Mouse (Mus musculus) layer of hippocampus, postnatal 10 days (tissue): Measurements from ENCODE around the gene Pip4k2b. TPM values are rescaled to one million over a fixed set of nuclear protein-coding genes. Genes with fewer than 3 reads are reported as not detected.
A peak's percentile ranks its signal among the peaks of the same experiment; 100 is the strongest.
"Not testable (repeated sequence)": the region's sequence is repeated elsewhere in the genome, so short reads cannot be mapped to it uniquely, and the experiment has no call there.

Experiments used
- DNase-seq, 2 experiments: peaks; one replicate each; pipeline ENCODE4 v3.0.0; 2021; ENCODE audit warnings: low spot score in 2 of 2
- total RNA-seq, 2 experiments: library from RNA; stranded (reverse); gene quantifications; 2 replicates each; pipeline ENCODE4 v1.2.3; 2021

The Pip4k2b gene
- total RNA-seq, 2 experiments from 2014 or later, result 121 to 138 TPM

- no peak for DNase-seq
Measured at GRCm38 (mm10) chr11:97716021-97716420, 28.5 kb downstream of the Pip4k2b start.

DNA sequence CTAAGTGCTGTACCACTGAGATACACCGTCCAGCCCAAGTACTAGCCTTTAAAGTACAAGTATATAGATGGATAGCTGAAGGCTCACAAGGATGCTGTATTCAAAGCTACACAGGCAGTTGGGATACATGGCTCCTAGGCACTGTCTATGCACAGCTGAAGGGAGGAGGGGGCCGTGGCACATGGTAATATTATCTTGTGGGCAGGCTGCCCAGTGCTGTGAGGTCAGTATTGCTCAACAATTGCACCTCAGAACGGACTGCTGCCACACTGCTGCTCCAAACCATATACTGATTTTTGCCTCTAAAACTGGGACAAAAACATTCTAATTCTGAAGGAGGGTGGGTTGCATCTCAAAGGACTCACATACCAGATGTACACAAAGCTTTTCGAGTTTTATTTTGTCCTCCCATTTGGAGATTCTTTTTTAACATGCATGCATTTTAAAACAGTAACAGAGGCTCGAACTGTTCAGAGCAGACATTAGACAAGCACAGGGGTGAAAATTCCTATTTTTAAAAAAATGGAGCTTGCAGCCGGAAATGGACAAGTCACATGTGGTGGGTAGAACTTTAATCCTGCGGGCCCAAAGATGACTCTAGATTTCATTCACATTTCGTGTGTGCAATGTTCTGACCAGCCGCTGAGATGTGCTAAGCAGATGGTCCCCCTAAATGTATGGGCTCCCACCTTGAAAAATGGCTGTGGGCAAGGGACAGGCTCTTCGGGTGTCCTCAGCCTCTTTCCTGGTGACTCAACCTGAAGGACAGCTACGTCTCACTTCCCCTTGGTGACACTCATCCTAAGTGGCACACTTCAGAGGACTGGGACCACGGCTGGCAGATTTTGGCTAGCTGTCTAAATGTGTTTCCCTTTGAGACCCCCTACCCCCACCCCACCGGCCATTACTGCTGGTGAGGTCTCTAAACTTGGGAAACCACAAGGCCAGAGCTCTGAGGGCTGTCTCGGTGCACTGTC, 29.4 kb downstream of the Pip4k2b start:
- no peak for DNase-seq

DNA sequence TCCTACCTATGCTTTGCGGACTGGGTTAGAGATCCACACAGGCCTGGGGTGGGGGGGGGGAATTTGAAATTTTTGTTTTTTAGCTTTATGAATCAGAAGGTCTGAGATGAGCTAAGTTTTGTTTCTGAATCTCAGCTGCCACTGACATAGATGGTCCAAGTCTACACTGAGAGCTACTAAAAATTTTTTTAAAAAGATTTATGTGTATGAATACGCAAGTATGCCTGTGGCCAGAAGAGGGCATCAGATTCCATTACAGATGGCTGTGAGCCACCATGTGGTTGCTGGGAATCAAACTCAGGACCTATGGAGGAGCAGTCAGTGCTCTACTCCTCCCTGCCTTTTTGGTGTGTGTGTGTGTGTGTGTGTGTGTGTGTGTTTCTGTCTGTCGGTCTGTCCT, 30.1 kb downstream of the Pip4k2b start:
- DNase-seq, result no peak

- DNase-seq, result no peak
Measured at GRCm38 (mm10) chr11:97713896-97714295, 30.6 kb downstream of the Pip4k2b start.

DNA sequence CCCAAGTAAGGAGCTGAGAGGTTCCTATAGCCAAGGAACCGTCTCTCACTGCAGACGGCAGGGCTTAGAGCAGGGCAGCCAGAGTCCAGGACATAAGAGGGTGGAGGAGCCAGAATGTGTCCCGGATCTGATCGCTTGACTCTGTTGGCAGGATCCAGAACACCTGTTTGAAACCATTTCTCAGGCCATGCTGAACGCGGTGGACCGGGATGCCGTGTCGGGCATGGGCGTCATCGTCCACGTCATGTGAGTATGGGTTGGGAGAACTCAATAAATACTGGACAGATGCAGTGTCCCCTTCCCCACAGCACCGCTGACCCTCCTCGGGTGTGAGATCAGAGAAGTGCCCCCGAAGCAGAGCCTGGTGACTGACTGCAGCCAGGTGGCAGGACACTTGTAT, 32.2 kb downstream of the Pip4k2b start:
- DNase-seq, result no peak

- no peak for DNase-seq
Measured at GRCm38 (mm10) chr11:97711200-97711900, 33.2 kb downstream of the Pip4k2b start.

DNA sequence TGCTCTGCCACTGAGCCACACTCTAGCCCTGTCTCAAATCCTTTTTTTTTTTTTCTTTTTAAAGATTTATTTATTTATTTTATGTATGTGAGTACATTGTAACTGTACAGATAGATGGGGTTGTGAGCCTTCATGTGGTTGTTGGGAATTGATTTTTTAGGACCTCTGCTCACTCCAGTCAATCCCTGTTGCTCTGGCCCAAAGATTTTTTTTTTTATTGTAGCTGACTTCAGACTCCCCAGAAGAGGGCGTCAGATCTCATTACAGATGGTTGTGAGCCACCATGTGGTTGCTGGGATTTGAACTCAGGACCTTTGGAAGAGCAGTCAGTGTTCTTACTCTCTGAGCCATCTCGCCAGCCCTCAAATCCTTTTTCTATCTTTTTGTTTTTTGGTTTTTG, 34.4 kb downstream of the Pip4k2b start:
- not testable (repeated sequence) for DNase-seq

GRCm38 (mm10) chr11:97703039-97703826, 41.3 kb downstream of the Pip4k2b start, which contains the start of gene Psmb3:
TSS of gene Psmb3 (plus strand) at chr11:97703399.
- peak; percentile 99 for DNase-seq

DNA sequence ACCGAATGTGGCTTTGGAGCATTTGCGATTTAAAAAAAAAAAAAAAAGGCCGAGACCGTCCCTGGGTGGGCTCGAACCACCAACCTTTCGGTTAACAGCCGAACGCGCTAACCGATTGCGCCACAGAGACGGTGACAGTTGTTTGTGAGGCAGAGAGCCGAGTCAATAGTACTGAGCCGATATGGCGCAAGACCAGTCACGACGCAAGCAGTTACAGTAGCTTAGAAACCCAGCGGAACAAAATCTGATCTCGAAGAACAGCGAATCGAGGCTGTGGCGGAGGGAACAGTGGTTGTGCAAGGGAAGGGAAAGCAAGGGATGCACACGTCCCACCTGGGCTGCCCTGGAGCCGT, 42.1 kb downstream of the Pip4k2b start:
- DNase-seq, result peak; percentile 94 to 97

DNA sequence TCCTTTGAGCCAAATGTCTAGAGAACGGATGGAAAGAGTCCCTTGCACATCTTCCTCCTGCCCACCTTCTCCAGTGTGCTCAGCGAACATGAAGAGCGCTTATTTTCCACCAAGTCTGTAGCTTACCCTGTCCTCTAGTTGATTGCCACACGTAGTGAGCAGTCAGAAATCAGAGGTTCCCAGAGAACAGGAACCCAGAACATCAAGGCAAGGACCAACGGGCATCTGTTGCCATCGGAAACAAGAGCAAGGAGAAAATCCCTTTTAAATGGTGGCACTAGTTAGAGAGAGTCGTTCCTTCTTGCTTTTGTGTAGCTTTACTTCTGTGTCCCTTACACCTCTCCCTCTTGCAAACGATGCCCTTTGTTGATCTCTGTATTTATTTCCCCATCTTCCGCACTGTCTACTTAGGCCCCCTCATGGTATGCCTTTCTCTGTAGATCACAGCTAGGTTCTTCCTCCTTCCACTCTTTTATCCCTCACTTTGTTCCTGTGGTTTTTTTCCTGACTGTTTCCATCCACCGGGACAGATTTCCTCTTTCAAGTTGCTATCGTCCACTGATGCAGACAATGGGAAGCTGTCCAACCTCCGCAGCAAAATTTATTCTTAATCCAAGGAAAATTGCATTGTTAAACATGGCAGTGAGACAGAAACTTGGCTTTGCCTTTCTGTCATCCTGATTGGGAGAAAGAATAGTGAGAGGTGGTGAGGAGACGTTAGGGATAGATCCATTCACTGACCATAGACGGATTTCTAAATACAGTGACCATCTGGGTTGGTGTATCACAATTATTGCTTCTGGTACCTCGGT, 42.7 kb downstream of the Pip4k2b start:
- no peak for DNase-seq

DNA sequence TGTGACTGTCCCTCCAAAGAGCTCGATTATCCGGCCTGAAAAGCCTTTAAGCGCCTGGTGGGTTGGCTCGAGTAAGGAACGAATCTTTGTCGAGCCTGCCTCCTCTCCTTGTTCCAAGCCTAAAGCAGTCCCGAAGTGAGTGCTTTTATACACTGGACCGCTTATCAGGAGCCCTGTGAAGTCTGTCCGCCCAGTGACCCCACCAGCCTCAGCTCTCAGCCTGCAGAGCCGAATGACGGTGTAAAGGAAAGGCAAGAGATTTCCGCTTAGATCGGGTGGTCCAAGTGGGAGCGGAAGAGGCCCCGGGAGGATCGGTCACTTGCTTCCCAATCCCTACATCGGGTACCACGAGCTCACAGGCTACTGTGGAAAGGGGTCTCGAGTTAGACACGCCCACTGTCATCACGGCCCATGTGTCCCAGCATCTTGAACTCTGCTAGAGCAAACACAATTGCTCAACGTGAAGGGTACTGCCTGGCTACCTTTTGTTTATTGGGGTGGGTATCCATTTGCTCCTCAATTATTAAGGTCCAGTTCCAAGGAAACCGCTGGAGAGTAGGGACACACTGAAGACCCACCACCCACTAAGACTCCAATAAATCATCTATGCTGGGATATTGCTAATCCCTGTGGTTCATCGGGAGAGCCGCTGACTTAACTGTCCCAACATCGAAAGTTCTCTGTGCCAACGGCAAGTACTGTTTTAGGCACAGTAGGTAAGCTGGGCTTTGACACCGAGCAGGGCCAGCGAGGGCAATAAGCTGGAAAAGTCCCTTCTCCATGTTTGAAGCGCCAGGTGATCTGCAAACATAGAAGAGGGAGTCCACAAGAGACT, 43.5 kb downstream of the Pip4k2b start:
- DNase-seq, result no peak

GRCm38 (mm10) chr11:97700003-97700745, 44.3 kb downstream of the Pip4k2b start, which contains the start of gene Pcgf2:
TSS of gene Pcgf2 (minus strand) at chr11:97700497.
- DNase-seq, result peak; percentile 74 to 82

- DNase-seq, result peak; percentile 77 to 84
Measured at GRCm38 (mm10) chr11:97699626-97700002, 44.9 kb downstream of the Pip4k2b start.

DNA sequence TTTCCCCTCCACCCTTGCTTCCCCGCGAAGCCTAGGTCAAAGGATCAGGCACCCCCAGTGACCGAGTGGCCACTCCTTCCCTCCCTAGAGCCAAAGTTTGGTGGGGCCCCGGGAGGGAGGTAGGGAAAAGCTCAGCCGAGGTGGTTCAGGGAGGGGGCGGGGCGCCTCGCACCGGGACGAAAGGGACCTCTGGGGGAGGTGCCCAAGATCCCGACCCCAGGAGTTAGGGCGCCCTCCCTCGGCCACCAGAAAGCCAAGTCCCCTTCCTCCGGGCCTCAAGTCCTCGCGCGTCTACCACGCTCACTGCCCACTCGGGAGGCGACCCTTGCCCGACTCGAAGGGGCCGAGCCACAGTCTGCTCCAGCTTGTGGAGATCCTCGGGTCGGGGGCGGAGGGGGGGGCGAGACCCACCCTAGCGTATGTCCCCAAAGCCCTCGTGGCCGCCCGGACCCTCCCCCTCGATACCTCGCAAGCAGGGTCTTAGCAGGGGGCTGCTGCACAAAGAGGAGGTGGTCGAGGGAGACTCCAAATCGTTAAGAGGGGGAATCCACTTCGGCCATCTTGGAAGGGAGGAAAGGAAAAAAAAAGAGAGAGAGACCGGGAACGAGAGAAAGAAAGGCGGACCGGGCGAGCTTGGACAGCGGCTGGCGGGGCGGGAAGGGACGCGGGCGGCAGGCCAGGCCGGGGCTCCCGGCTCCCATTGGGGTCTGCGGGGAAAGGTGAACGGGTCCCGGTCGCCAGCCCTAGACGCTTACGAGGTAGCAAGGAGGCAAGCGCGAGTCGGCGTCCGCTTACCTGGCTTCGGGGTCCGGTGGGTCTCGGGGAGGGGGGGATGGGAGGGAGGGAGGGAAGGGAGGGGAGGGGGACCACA, 45.5 kb downstream of the Pip4k2b start:
- peak; percentile 68 to 79 for DNase-seq

GRCm38 (mm10) chr11:97697891-97698529, 46.5 kb downstream of the Pip4k2b start:
- DNase-seq, result no peak

- DNase-seq, result no peak
Measured at GRCm38 (mm10) chr11:97697199-97697890, 47.2 kb downstream of the Pip4k2b start.

GRCm38 (mm10) chr11:97696669-97697068, 47.8 kb downstream of the Pip4k2b start:
- DNase-seq, result no peak
